Mouse (Mus musculus) forebrain, postnatal 0 days (tissue): ENCODE results near the gene Lrrc41. TPM values are rescaled to one million over a fixed set of nuclear protein-coding genes. Genes with fewer than 3 reads are reported as not detected.

Experiments
- ATAC-seq: fragments of 200-750 bp; cut with Nextera tagmentation; 2 replicates; pipeline ENCODE4 v1.8.0; 2017; ENCODE audit warnings: mild to moderate bottlenecking, moderate library complexity
- DNase-seq: peaks from one replicate; pipeline ENCODE4 v3.0.0-alpha.2; 2015
- H3K27ac ChIP-seq: fragments of 300-500 bp; sonication (generic); 2 replicates; pipeline ENCODE4 v1.5.1; 2014; ENCODE audit warnings: low read depth, mild to moderate bottlenecking, antibody characterized with exemption, low read length, moderate library complexity, mixed read lengths
- H3K27me3 ChIP-seq: fragments of 300-500 bp; sonication (generic); 2 replicates; pipeline ENCODE4 v1.6.1; 2014; ENCODE audit warnings: mild to moderate bottlenecking, low read length, mixed read lengths; ENCODE audit not compliant: insufficient read depth
- H3K36me3 ChIP-seq: fragments of 300-500 bp; sonication (generic); 2 replicates; pipeline ENCODE4 v1.6.1; 2014; ENCODE audit warnings: mild to moderate bottlenecking, moderate library complexity; ENCODE audit not compliant: insufficient read depth
- H3K4me1 ChIP-seq: fragments of 300-500 bp; sonication (generic); 2 replicates; pipeline ENCODE4 v1.6.1; 2014; ENCODE audit warnings: antibody characterized with exemption; ENCODE audit not compliant: insufficient read depth
- H3K4me2 ChIP-seq: fragments of 300-500 bp; sonication (generic); 2 replicates; pipeline ENCODE4 v1.6.1; 2014; ENCODE audit warnings: low read depth, mild to moderate bottlenecking, moderate library complexity
- H3K4me3 ChIP-seq: fragments of 300-500 bp; sonication (generic); 2 replicates; pipeline ENCODE4 v1.5.1; 2014; ENCODE audit warnings: low read depth, low read length, mixed read lengths
- H3K9ac ChIP-seq: fragments of 300-500 bp; sonication (generic); 2 replicates; pipeline ENCODE4 v1.6.1; 2014; ENCODE audit warnings: mild to moderate bottlenecking
- H3K9me3 ChIP-seq: fragments of 300-500 bp; sonication (generic); 2 replicates; pipeline ENCODE4 v1.6.1; 2016; ENCODE audit warnings: low read length
- CTCF ChIP-seq: sonication (generic); IDR thresholded peaks from 2 replicates; pipeline ENCODE4 v1.5.1; 2016; ENCODE audit warnings: antibody characterized with exemption, control low read depth, low read depth
- WGBS: fragments of 180-500 bp; shearing (Covaris S2); extraction: QIAGEN DNeasy Blood & Tissue Kit; methylation state at CpG from one replicate; pipeline ENCODE4 v1.1.7; 2014; 5-methylcytosine and 5-hydroxymethylcytosine counted together
- polyA plus RNA-seq: library from polyadenylated mRNA; unstranded; fragments of >200 nt; fragmentation: Nextera tagmentation; extraction: Ambion mirVana; gene quantifications from 2 replicates; pipeline ENCODE4 v1.2.1, GENCODE M21; 2015
- total RNA-seq: library from RNA; depleted of rRNA; stranded (reverse); fragments of >200 nt; gene quantifications from 2 replicates; pipeline ENCODE4 v1.2.3, GENCODE M21; 2014

The Lrrc41 gene
- total and polyA plus RNA-seq, 2 experiments from 2014 or later, result 67.5 to 98.4 TPM

GRCm38 (mm10) chr4:116077240-116078095, 2.4 kb downstream of the Lrrc41 start:
- peak overlapping the region; percentile 82 for H3K4me3 ChIP-seq
- ATAC-seq, result no peak
- TF ChIP-seq CTCF, result no peak
- peaks cover 26% of the 10 kb centered on the region for H3K36me3 ChIP-seq
- H3K27ac ChIP-seq, result peak overlapping the region; percentile 94
- WGBS, result 59% methylated on average over 3 of the region's 3 CpGs
- H3K9me3 ChIP-seq, result no peaks in the 10 kb centered on the region
- peaks cover 23% of the 10 kb centered on the region; the same call in 1 of the 2 replicates for H3K4me1 ChIP-seq
- H3K9ac ChIP-seq, result peak overlapping the region; percentile 85
- H3K27me3 ChIP-seq, result no peaks in the 10 kb centered on the region
- H3K4me2 ChIP-seq, result peak overlapping the region; percentile 85
- no peak for DNase-seq

- Histone ChIP-seq H3K4me1 (no peaks in the 10 kb centered on the region), H3K9me3 (no peaks in the 10 kb centered on the region), H3K36me3 (peaks cover 77% of the 10 kb centered on the region), H3K4me3 (no peak overlapping the region), H3K27ac (no peak overlapping the region), H3K4me2 (no peak overlapping the region), H3K27me3 (no peaks in the 10 kb centered on the region), H3K9ac (no peak overlapping the region)
- 87% methylated on average over 23 of the region's 23 CpGs for WGBS
- TF ChIP-seq CTCF, result no peak
- DNase-seq (no peak), ATAC-seq (no peak)
Measured at GRCm38 (mm10) chr4:116088510-116089249, 13.6 kb downstream of the Lrrc41 start.

- no peak for TF ChIP-seq CTCF
- no peak overlapping the region for H3K27ac ChIP-seq
- DNase-seq, result no peak
- H3K4me3 ChIP-seq, result no peak overlapping the region
- H3K36me3 ChIP-seq, result peaks cover 86% of the 10 kb centered on the region
- no peak overlapping the region for H3K4me2 ChIP-seq
- no peak overlapping the region for H3K9ac ChIP-seq
- no peaks in the 10 kb centered on the region for H3K27me3 ChIP-seq
- H3K4me1 ChIP-seq, result no peaks in the 10 kb centered on the region
- H3K9me3 ChIP-seq, result no peaks in the 10 kb centered on the region
- WGBS, result 90% methylated on average over 10 of the region's 10 CpGs
- ATAC-seq, result no peak
Measured at GRCm38 (mm10) chr4:116096291-116096690, 21.2 kb downstream of the Lrrc41 start.

- no peak overlapping the region for H3K27ac ChIP-seq
Measured at GRCm38 (mm10) chr4:116097211-116097610, 22.1 kb downstream of the Lrrc41 start.

GRCm38 (mm10) chr4:116100959-116101358, 25.9 kb downstream of the Lrrc41 start:
- no peak overlapping the region for H3K27ac ChIP-seq
- no peak for TF ChIP-seq CTCF
- no peaks in the 10 kb centered on the region for H3K4me1 ChIP-seq
- DNase-seq (no peak), ATAC-seq (no peak)
- H3K4me3 ChIP-seq, result no peak overlapping the region
- no peak overlapping the region for H3K4me2 ChIP-seq
- H3K36me3 ChIP-seq, result peaks cover 42% of the 10 kb centered on the region
- 85% methylated on average over 7 of the region's 7 CpGs for WGBS
- H3K27me3 ChIP-seq, result no peaks in the 10 kb centered on the region
- H3K9ac ChIP-seq, result no peak overlapping the region
- no peaks in the 10 kb centered on the region for H3K9me3 ChIP-seq

More at GRCm38 (mm10) chr4:116097211-116097610, 22.1 kb downstream of the Lrrc41 start:
- no peak overlapping the region for H3K4me3 ChIP-seq
- TF ChIP-seq CTCF, result no peak
- H3K4me2 ChIP-seq, result no peak overlapping the region
- H3K4me1 ChIP-seq, result no peaks in the 10 kb centered on the region
- H3K9me3 ChIP-seq, result no peaks in the 10 kb centered on the region
- DNase-seq, result no peak
- no peak for ATAC-seq
- H3K27me3 ChIP-seq, result no peaks in the 10 kb centered on the region
- H3K36me3 ChIP-seq, result peaks cover 77% of the 10 kb centered on the region
- WGBS, result 94% methylated on average over 8 of the region's 8 CpGs
- no peak overlapping the region for H3K9ac ChIP-seq

- WGBS, result 93% methylated on average over 5 of the region's 5 CpGs
- Histone ChIP-seq H3K27me3 (no peaks in the 10 kb centered on the region), H3K4me3 (no peak overlapping the region), H3K36me3 (peaks cover 5% of the 10 kb centered on the region; the same call in 1 of the 2 replicates), H3K9me3 (no peaks in the 10 kb centered on the region), H3K27ac (no peak overlapping the region), H3K4me2 (no peak overlapping the region), H3K4me1 (no peaks in the 10 kb centered on the region), H3K9ac (no peak overlapping the region)
- TF ChIP-seq CTCF, result no peak
- ATAC-seq, result no peak
- DNase-seq, result no peak
Measured at GRCm38 (mm10) chr4:116105278-116105677, 30.2 kb downstream of the Lrrc41 start.

GRCm38 (mm10) chr4:116110695-116111094, 35.6 kb downstream of the Lrrc41 start:
- H3K9ac ChIP-seq, result no peak overlapping the region
- H3K9me3 ChIP-seq, result no peaks in the 10 kb centered on the region
- H3K27ac ChIP-seq, result no peak overlapping the region
- DNase-seq (no peak), ATAC-seq (no peak)
- H3K4me1 ChIP-seq, result no peaks in the 10 kb centered on the region
- H3K4me2 ChIP-seq, result no peak overlapping the region
- TF ChIP-seq CTCF, result no peak
- H3K36me3 ChIP-seq, result no peaks in the 10 kb centered on the region
- H3K27me3 ChIP-seq, result no peaks in the 10 kb centered on the region
- 96% methylated on average over 6 of the region's 6 CpGs for WGBS
- H3K4me3 ChIP-seq, result no peak overlapping the region
